Mouse (Mus musculus): ENCODE results near the gene Ctla4. TPM values are rescaled to one million over a fixed set of nuclear protein-coding genes. Genes with fewer than 3 reads are reported as not detected.

Gene Ctla4
- not detected in 2 replicates for polyA plus RNA-seq (2016; fragmentation: Nextera tagmentation; extraction: Ambion mirVana)

DNA sequence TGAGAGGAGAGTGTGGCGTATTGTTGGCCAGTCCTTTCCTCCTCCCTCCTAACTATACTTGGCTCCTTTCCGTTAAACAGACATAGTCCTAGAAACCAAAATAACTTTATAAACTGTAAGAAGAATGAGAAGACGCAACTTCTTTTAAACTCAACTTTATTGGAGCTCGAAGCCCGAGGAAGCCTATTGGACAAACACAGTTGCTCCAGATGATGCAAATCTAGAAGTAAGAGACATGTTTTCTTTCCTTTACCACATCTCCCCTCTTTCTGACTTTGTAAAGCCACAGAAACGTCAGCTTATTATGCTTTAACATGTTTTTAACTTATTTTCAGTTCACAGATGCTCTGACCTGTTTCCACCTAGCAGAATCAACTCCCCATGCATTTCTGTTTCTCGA, at the start of gene Ctla4:
Gene Ctla4, plus strand, starts transcription at position 20 of the 400 bp plus-strand sequence.
- H3K27ac ChIP-seq, result no peak within 1 kb of the TSS
- H3K4me1 ChIP-seq, result no peaks in the 10 kb centered on the region
- H3K27me3 ChIP-seq (ENCODE audit: low read depth, poor library complexity, severe bottlenecking), result no peaks in the 10 kb centered on the region
- no peaks in the 10 kb centered on the region for H3K9me3 ChIP-seq (replicated peaks)
- no peak within 1 kb of the TSS for H3K4me3 ChIP-seq
- H3K36me3 ChIP-seq, result no peaks in the 10 kb centered on the region
- DNase-seq (ENCODE audit: low spot score), result no peak
- WGBS, result 90% methylated on average over 7 of the region's 7 CpGs

- 90% methylated on average over 1 of the region's 1 CpGs for WGBS
- no peaks in the 10 kb centered on the region for H3K27me3 ChIP-seq (ENCODE audit: low read depth, poor library complexity, severe bottlenecking)
- no peak overlapping the region for H3K27ac ChIP-seq
- 0 out of 2 replicates have a peak, but pooled peaks cover 4% of the 10 kb centered on the region for H3K4me1 ChIP-seq
- H3K9me3 ChIP-seq (replicated peaks), result no peaks in the 10 kb centered on the region
- H3K4me3 ChIP-seq, result no peak overlapping the region
- DNase-seq (ENCODE audit: low spot score), result no peak
- H3K36me3 ChIP-seq, result no peaks in the 10 kb centered on the region
Observed at GRCm38 (mm10) chr1:60839161-60839560, 47.6 kb upstream of the Ctla4 start.

DNA sequence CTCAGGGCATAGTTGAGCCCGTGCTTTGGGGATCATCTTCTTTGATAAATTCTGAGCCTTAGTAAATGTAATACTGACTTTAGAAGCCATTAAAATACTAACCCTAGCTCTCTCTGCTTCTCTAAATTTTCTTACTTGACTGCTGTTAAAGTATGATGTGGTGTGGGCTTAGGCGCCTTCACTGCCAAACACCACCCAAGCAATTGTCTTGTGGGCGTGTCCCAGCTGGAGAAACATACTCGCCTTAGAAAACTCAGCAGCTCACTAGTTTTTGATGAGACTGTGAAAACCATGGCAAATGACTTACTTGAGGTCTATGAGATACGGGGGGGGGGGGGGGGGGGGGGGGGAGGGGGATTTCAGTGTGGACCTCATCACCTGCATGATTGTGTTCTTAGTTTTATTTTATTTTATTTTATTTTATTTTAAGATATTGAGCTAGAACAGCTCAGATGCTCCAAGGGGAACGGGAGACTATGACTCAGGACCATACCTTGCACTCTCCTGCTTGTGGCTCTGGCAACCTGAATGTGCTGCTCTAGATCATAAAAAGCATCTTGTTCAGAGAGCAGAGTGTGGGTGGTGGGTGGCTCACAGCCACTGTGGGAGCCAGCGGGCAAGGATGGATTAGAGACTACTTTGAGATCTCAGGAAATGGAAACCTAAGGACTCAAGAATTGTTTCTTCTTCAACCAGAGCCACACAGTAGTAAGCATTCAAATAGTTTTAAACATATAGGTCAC, 41.3 kb upstream of the Ctla4 start:
- no peak for DNase-seq (ENCODE audit: low spot score)
- Histone ChIP-seq H3K4me3 (no peak overlapping the region), H3K9me3 (replicated peaks) (no peaks in the 10 kb centered on the region), H3K4me1 (no peaks in the 10 kb centered on the region), H3K36me3 (no peaks in the 10 kb centered on the region), H3K27me3 (ENCODE audit: low read depth, poor library complexity, severe bottlenecking) (no peaks in the 10 kb centered on the region), H3K27ac (no peak overlapping the region)
- 86% methylated on average over 7 of the region's 7 CpGs for WGBS

- 85% methylated on average over 4 of the region's 4 CpGs for WGBS
- Histone ChIP-seq H3K27me3 (ENCODE audit: low read depth, poor library complexity, severe bottlenecking) (no peaks in the 10 kb centered on the region), H3K4me3 (no peak overlapping the region), H3K27ac (no peak overlapping the region), H3K4me1 (no peaks in the 10 kb centered on the region), H3K9me3 (replicated peaks) (no peaks in the 10 kb centered on the region), H3K36me3 (no peaks in the 10 kb centered on the region)
- no peak for DNase-seq (ENCODE audit: low spot score)
Observed at GRCm38 (mm10) chr1:60846616-60847275, 40.1 kb upstream of the Ctla4 start.

DNA sequence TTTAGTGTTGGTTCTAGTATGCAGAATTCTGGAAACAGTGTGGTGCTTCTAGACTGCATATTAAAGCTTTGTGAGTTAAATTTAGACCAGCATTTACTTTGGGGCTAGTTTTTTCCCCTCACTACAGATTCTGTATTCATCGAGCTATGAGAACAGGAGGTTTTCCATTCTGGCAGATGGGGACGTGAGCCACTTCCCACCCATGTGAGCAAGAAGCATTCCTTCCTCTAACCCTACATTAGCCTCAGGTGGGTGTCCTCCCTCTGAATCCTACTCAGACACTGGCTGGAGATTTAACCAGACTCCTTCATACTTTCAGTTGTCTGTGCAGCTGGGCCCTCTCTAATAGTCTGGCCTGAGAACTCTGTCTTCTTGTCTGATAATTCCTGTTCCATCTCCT, 37.7 kb upstream of the Ctla4 start:
- WGBS, result 93% methylated on average over 2 of the region's 2 CpGs
- Histone ChIP-seq H3K4me3 (no peak overlapping the region), H3K36me3 (no peaks in the 10 kb centered on the region), H3K4me1 (no peaks in the 10 kb centered on the region), H3K9me3 (replicated peaks) (no peaks in the 10 kb centered on the region), H3K27ac (no peak overlapping the region), H3K27me3 (ENCODE audit: low read depth, poor library complexity, severe bottlenecking) (no peaks in the 10 kb centered on the region)
- DNase-seq (ENCODE audit: low spot score), result no peak

DNA sequence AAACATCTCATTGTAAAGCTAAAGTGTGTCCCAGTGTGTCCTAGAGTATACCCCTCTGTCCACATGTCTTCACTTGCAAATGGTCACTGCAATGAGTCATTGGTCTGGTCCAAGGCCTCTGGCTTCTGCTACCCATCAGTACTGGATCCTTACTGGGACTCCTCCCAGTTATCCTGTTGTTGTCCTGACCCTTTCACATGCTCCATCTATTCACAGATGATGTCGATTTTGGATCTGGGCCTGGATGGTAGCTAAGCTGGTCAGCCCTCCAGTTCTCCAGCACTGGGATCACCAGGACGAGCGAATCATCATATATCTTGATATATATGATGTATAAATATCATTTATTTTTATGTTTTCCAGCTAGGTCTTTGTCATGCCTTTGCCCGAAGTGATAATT, 37.0 kb upstream of the Ctla4 start:
- no peaks in the 10 kb centered on the region for H3K36me3 ChIP-seq
- no peaks in the 10 kb centered on the region for H3K27me3 ChIP-seq (ENCODE audit: low read depth, poor library complexity, severe bottlenecking)
- no peaks in the 10 kb centered on the region for H3K9me3 ChIP-seq (replicated peaks)
- no peak overlapping the region for H3K27ac ChIP-seq
- DNase-seq (ENCODE audit: low spot score), result no peak
- 88% methylated on average over 4 of the region's 4 CpGs for WGBS
- H3K4me3 ChIP-seq, result no peak overlapping the region
- H3K4me1 ChIP-seq, result no peaks in the 10 kb centered on the region

GRCm38 (mm10) chr1:60851041-60851781, 35.6 kb upstream of the Ctla4 start:
- H3K27me3 ChIP-seq (ENCODE audit: low read depth, poor library complexity, severe bottlenecking), result no peaks in the 10 kb centered on the region
- H3K27ac ChIP-seq, result no peak overlapping the region
- H3K9me3 ChIP-seq (replicated peaks), result no peaks in the 10 kb centered on the region
- H3K4me3 ChIP-seq, result no peak overlapping the region
- no peaks in the 10 kb centered on the region for H3K36me3 ChIP-seq
- H3K4me1 ChIP-seq, result no peaks in the 10 kb centered on the region
- DNase-seq (ENCODE audit: low spot score), result no peak
- 82% methylated on average over 8 of the region's 8 CpGs for WGBS

DNA sequence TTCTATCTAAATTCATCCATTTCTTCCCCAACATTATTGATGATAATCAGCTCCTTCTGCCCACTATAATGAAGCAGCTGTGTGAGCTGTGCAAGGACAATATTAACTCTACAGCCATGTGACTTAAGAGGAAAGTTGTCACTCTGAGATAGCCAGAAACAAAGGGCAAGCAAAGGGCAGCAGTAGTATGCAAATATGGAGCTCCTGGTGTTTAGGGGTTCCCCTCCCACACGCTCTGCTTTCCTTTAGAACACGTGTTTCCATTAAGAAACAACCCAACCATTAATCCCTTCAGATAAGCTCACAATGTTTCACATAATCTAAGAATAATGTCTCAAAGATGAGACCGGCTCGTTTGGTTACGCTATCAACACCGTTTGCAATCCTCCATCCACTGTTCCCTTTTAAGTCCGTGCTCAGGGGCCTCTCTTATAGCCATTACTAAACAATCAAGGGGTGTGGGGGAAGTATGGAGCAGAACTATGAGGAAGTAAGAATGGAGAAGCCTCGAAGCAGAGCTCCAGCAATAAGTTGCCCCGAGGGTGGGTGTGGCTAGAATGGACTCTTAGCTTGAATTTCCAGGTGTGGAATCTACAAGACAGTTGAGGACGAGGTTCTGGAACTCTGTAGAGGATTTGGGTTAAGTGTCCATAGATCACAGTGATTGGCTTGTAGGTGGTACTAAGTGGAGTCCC, 34.6 kb upstream of the Ctla4 start:
- Histone ChIP-seq H3K4me3 (no peak overlapping the region), H3K9me3 (replicated peaks) (no peaks in the 10 kb centered on the region), H3K27ac (no peak overlapping the region), H3K4me1 (no peaks in the 10 kb centered on the region), H3K36me3 (no peaks in the 10 kb centered on the region), H3K27me3 (ENCODE audit: low read depth, poor library complexity, severe bottlenecking) (no peaks in the 10 kb centered on the region)
- WGBS, result 73% methylated on average over 10 of the region's 10 CpGs
- DNase-seq (ENCODE audit: low spot score), result no peak

DNA sequence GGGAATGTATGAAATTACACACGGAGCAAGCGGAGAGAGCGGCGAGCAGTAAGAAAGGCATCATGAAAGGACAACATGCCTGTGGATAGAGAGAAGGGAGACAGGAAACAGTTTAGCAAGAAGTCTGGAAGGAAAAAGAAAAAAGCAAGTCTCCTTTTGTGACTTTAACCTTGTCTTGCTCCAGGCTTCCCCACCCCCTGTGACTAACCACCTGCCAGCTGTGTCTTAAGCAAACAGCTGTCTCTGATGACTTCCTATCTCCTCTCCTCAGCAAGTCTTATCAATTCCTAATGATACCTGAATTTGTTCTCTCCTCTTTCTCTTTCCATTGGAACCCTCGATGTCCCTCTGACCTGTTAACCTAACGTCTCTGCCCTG, 34.0 kb upstream of the Ctla4 start:
- DNase-seq (ENCODE audit: low spot score), result no peak
- no peak overlapping the region for H3K4me3 ChIP-seq
- 0 out of 2 replicates have a peak, but pooled peaks cover 2% of the 10 kb centered on the region for H3K4me1 ChIP-seq
- no peaks in the 10 kb centered on the region for H3K36me3 ChIP-seq
- H3K27ac ChIP-seq, result no peak overlapping the region
- no peaks in the 10 kb centered on the region for H3K27me3 ChIP-seq (ENCODE audit: low read depth, poor library complexity, severe bottlenecking)
- 84% methylated on average over 6 of the region's 6 CpGs for WGBS
- H3K9me3 ChIP-seq (replicated peaks), result no peaks in the 10 kb centered on the region

DNA sequence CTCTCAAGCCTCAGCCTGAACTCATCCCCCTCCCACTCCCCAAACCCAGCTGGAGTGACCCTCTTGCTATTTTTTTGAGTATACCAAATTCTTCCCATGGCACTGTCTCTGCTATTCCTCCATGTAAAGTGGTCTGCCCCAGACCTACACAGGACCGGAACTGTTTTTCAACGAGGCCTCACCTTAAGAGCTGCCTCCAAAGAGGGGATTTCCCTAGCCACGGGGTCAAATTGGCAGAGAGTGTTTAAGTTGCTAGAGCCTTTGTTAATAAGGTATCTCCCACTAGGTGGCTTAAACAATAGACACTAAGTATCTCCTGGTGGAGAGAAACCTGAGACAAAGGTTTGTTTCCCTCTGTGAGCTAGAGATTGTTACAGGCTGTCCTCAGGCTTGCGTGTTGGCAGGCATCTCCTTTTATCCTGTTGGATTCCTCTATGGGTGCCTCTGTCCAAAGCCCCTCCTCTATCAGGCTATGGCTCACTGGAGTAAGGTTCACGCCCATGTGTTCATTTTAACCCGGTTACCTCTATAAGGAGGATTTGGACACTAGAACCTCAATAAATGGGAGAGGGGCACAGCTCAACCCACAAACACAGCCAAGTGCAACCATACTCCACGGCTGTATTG, 33.4 kb upstream of the Ctla4 start:
- H3K4me3 ChIP-seq, result no peak overlapping the region
- H3K9me3 ChIP-seq (replicated peaks), result no peaks in the 10 kb centered on the region
- WGBS, result 62% methylated on average over 7 of the region's 7 CpGs
- no peaks in the 10 kb centered on the region for H3K27me3 ChIP-seq (ENCODE audit: low read depth, poor library complexity, severe bottlenecking)
- H3K27ac ChIP-seq, result no peak overlapping the region
- no peaks in the 10 kb centered on the region for H3K36me3 ChIP-seq
- 0 out of 2 replicates have a peak, but pooled peaks cover 4% of the 10 kb centered on the region for H3K4me1 ChIP-seq
- no peak for DNase-seq (ENCODE audit: low spot score)

DNA sequence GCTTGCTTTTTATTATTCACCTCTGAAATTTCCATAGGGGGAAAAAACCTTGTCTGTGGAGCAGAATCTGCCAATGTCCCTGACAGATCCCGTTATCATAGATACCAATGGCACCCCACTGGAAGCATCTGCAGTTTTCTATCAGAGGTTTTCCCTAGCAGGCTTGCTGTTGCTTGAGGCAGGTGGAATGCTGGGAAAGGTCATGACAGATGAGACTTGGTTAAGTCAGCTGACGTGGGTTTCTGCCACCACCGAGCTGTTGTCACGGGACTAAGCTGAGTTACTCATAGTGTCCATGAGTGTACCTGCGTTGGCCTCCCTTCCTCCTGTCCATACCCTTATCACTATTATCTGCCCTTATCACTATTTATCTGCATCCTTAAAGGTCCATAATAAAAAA, 32.8 kb upstream of the Ctla4 start:
- H3K4me1 ChIP-seq, result 0 out of 2 replicates have a peak, but pooled peaks cover 4% of the 10 kb centered on the region
- no peaks in the 10 kb centered on the region for H3K27me3 ChIP-seq (ENCODE audit: low read depth, poor library complexity, severe bottlenecking)
- 92% methylated on average over 5 of the region's 5 CpGs for WGBS
- H3K36me3 ChIP-seq, result no peaks in the 10 kb centered on the region
- no peak overlapping the region for H3K4me3 ChIP-seq
- no peaks in the 10 kb centered on the region for H3K9me3 ChIP-seq (replicated peaks)
- no peak for DNase-seq (ENCODE audit: low spot score)
- no peak overlapping the region for H3K27ac ChIP-seq
